Mouse (Mus musculus) inflammation-experienced regulatory T-cells, adult 16 weeks (primary cell): ENCODE results near the gene 0610012G03Rik. TPM values are rescaled to one million over a fixed set of nuclear protein-coding genes. Genes with fewer than 3 reads are reported as not detected.

Experiments
- polyA plus RNA-seq: library from polyadenylated mRNA; unstranded; fragments of 100-300 nt; shearing (Covaris generic); gene quantifications from one replicate; pipeline ENCODE4 v1.2.1, GENCODE M21; 2017

0610012G03Rik gene
- 5.1 TPM for polyA plus RNA-seq

GRCm38 (mm10) chr16:31948345-31948774 is at the start of gene 0610012G03Rik, which contains the start of gene Ncbp2:
Gene 0610012G03Rik, minus strand, starts transcription at chr16:31948494.
Gene Ncbp2, plus strand, starts transcription at chr16:31948513.

DNA sequence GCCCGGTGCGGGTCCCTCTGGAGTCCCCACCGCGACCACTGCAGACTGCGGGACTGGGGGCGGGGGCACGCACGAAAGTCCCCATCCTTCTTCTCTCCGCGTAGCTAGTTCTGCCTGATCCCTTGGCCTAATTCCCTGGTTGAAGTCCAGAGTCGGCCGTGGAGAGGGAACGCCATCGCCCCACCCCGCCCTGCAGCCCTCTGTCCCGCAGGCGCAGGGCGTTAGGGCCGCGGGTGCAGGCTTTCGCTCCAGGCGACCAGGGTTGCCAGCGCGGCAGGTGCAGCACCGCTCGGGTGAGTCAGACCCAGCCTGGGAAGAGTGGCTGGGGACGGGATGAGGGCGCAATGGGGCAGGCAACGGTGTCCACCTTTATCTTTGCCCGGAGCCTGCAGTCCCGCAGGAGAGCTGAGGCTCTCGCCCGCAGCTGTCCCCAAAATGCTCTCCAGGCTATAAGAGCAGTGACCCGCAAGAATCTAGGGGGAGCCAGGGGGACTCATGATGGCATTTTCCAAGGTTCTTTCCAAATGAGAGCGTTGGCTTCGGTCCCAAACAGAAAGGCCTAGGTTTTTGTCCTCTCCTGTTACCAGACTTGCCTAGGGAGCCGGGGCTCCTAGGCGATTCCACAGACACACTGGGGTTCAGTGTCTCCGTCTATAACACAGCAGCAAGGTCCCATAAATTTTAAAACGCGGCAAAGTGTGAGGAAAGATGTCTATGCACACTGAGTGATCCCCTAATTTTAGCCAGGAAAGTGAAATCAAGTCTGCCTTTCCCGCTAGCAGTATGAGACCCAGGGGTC is 14.3 kb downstream of the 0610012G03Rik start, which contains the start of gene Pigz:
Pigz (plus strand) TSS at position 101 of the 799 bp plus-strand sequence.

Other genes starting within 250 kb of the 0610012G03Rik start
- gene Meltf, start 69.7 kb downstream of the 0610012G03Rik start, polyA plus RNA-seq: not detected
- gene Pigz, start 14.6 kb downstream of the 0610012G03Rik start, polyA plus RNA-seq: 0.52 TPM
- gene Ncbp2, start within 50 bp of the 0610012G03Rik start, polyA plus RNA-seq: 53.5 TPM
- 21.5 TPM for gene Senp5, start 54.8 kb upstream of the 0610012G03Rik start, polyA plus RNA-seq
- 89.5 TPM for gene Pak2, start 130.8 kb upstream of the 0610012G03Rik start, polyA plus RNA-seq
- gene Pigx, start 151.2 kb upstream of the 0610012G03Rik start, polyA plus RNA-seq: 149 TPM
- 45.3 TPM for gene Cep19, start 151.3 kb upstream of the 0610012G03Rik start, polyA plus RNA-seq
- 97.3 TPM for gene Nrros, start 217.1 kb upstream of the 0610012G03Rik start, polyA plus RNA-seq
- not detected for gene Bex6, start 231.3 kb upstream of the 0610012G03Rik start, polyA plus RNA-seq